Mouse (Mus musculus) embryonic fibroblast, embryonic 13.5 days (primary cell): ENCODE results near the gene Zfp420.

ENCODE experiments used
- CTCF ChIP-seq: IDR thresholded peaks from 2 replicates; pipeline ENCODE4 v1.5.1; 2011; ENCODE audit warnings: mild to moderate bottlenecking, control low read depth, low read length, moderate library complexity, borderline replicate concordance; ENCODE audit not compliant: insufficient read depth
- POLR2A ChIP-seq: IDR thresholded peaks from 2 replicates; pipeline ENCODE4 v1.6.1; 2011; ENCODE audit warnings: low read depth, mild to moderate bottlenecking, control low read depth, low read length, moderate library complexity

- TF ChIP-seq POLR2A = no peak
- TF ChIP-seq CTCF = no peak
Measured at GRCm38 (mm10) chr7:29861660-29862059, 1.9 kb downstream of the Zfp420 start.
